Mouse (Mus musculus): ENCODE measurements around the gene Ywhaq.
"Not testable (repeated sequence)": the region's sequence is repeated elsewhere in the genome, so short reads cannot be mapped to it uniquely, and the experiment has no call there.

Gene Ywhaq

DNA sequence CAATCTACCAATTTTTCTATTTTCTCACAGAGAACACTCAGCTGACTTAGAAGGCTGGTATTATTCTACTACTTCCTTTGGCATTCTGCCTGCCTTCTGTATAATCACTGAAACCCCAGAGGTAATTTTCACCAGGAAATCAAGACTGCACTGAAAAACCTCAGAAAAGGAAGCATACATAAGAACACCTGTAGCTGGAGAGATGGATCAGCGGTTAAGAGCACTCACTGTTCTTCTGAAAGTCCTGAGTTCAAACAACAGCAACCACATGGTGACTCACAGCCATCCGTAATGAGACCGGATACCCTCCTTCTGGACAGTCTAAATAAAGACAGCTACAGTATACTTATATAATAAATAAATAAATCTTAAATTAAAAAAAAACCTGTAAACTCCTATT lies 7.8 kb downstream of the Ywhaq start:
- DNase-seq = no peak

DNA sequence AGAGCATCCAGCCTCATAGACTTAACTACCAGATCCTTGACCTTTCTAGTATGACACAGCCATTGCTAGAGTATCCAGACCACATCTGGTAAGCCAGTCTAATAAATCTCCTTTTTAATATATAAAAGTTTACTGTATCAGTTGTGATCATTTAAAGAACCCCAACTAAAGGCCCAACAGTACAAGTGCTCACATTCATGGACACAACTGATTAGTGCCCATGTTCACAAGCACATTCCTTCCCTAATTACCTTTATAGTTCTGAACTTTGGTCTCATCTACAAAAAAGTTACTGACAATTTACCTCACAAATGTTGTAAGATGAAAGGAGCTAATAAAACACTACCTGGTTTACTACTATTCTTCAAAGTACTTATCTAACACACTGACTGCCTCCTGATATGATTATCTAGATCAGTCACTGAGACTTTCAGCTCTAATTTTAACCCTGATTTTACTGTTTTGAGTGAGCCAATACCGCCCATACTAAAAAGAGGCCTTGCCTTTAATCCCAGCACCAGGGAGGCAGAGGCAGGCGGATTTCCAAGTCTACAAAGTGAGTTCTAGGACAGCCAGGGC lies 8.6 kb downstream of the Ywhaq start:
- no peak for DNase-seq

DNA sequence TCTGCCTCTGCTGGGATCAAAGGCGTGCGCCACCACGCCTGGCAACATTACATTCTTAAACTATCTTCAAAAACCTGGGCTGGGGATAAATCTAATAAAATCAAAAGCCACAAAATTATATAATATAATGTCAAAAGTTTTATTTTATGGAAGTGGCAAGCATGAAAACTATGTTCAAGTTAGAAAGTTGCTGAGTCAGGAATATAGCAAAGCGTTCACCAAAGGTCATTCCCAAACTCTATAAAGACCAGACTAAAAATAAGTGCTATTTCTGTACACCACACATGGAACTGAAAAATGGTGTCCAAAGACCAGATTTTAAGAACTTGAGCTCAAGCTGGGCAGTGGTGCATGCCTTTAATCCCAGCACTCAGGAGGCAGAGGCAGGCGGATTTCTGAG lies 14.7 kb downstream of the Ywhaq start:
- no peak for DNase-seq

- no peak for DNase-seq
Observed at GRCm38 (mm10) chr12:21386201-21386600, 31.2 kb downstream of the Ywhaq start.

- DNase-seq = not testable (repeated sequence)
Observed at GRCm38 (mm10) chr12:21378765-21379346, 38.6 kb downstream of the Ywhaq start.

DNA sequence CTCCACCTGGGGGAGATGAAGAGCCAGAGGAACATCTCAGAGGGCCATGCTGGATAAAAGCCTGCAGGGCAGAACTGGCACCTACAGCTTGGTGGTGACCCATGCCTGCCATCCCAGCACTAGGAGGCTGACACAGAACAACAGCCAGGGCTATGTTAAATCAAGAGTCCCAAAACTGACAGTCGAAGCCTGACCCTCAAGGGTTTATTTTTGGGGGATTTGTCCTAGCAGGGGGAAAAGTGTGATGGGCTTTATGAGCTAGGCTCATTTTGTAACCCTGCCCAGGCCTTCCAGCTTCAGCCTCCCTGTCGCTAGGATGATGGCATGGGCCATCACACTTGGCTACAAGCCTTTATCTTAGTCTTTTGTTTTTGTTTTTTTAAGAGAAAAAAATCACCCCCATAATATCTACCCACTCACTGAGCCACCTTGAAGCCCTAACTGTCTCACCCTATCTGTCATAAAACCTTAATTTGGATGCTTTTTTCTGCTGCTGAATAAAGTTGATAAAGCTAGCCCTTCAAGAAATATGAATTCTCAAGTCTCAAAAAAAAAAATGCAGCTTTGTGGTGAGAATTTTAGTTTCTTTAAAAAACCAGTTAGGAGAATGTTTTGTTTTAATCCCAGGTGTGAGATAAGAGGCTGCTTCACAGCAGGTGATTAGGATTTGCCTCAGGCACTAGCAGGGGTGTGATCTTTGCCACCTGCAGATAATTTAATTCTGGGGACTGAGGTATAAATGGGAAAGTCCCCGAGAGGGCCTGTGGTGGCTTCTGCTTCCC lies 41.9 kb downstream of the Ywhaq start:
- no peak for DNase-seq

- no peak for DNase-seq
Observed at GRCm38 (mm10) chr12:21373820-21374475, 43.5 kb downstream of the Ywhaq start.

DNA sequence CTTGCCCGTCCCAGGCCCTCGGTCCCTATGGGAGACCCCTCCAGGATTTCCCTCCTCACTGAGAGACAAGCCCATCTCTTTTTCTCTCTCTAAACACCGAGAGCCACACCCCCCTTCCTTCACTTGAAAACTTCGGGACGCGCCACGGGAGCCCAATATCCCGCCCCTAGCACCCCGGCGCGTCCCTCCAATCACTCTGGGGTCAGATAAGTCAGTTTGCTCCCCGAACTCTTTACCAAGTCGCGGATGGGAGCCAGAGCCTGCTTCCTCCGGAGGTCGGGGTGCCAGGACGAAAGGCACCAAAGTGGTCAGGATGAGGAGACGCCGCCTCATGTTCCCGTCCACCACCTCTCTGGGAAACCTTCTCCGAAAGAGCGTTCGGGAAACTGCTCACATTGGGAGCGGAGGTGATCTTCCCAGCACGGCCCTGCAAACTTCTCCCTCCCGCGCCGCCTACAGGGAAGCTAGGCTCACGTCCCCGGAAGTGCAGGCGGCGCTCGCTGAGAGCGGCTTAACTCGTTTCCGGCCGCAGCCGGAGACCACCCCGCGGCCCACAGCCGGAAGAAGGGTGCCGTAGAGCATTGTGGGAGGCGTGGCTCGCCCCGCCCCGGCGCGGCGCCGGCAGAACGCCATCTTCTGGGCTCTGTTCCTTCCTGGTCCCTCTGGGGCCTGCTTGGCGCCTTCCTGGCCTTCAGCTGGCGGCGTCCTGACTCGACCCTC lies 44.2 kb downstream of the Ywhaq start, which contains the start of gene Adam17:
Gene Adam17, minus strand, starts transcription at position 533 of the 720 bp plus-strand sequence.
- peak; percentile 97 to 98 for DNase-seq

DNA sequence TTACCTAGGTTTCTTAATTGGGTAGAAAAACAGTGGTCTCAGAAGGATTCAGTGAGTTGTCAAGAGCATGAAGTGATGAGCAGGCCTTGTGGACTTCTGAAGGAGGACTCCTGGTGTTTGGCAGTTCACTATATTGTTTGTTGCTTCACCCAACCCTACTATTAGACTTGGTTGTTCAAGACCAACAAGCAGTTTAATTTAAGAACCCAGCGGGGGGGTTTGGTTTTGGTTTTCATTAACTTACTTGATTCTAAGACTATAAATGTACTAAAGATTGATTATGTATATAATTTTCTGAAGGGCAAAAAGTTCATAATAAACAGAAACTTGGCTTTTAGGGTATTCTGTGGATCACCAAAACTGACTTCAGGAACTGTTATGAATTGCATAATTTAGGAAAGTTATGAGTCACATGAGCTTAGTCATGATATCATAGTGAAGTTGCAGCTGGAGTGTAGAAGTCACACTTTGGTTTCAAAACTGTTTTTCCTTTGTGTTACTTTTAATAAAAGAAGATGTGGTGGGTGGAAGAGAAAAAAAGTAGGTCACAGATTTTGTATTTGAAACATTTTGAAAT lies 47.3 kb downstream of the Ywhaq start:
- DNase-seq = no peak

DNA sequence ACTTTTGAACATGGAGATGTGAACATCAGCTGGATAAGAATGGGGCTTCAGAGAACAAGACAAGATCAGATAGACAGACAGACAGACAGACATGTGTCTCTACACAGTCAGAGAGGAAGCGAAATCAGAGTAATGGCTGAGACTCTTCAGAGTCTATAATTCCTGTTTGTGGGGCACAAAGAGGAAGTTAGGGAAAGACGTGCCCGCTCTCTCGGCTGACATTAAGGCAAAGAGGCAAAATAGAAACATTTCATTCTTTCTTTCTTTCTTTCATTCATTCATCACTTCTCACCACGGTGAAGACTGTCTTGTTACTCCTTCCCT lies 48.4 kb downstream of the Ywhaq start:
- DNase-seq = no peak

DNA sequence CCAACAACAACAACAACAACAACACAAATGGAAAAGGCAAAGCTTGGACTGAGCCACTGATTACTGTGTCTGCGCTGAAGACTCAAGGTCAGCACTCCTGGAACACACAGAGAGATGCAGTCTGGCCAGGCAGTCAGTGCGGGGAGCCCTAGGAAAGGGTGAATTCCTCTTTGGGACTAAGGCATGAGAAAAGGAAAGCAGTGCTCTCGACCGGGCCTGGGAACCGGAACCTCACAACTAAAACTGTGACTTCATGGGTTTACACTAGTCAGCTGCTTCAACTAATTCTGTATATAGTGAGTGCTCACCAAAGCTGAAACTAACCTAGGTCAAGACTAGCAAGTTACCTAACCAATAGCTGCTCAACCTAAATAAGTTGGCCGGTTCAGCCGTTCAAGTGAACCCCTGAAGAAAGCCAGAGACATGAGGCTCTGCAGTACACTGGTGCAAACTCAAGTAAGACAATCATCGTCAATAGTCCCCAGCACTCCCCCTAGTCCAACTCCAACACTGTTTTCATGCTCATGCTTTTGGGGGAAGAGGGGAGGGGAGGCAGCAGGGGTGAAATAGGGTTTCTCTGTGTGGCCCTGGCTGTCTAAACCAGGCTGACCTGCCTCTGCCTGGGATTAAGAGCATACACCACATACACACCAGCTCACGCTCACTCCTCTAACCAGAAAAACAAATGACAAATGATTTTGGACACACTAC lies 48.9 kb downstream of the Ywhaq start:
- DNase-seq = no peak

GRCm38 (mm10) chr12:21364624-21365435 lies 52.6 kb downstream of the Ywhaq start:
- DNase-seq = peak in 1 of 2 experiments; percentile 18

DNA sequence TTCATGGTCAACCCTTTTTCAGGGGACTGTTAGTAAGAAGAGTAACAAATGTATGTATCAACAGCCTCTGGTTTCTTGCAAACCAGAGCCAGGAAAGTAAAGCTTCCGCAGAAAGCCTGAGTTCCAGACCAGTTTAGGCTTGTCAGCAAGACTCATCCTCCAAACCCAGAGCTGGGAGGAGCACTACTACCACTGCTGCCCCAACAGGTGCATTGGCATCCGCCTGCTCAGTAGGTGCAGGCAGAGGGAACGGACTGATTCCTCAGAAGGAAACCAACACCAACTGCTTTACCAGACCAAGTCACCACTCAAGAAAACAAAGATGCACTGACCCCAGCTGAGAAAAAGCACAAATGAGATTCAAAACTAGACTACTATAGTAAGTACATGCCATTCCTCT lies 54.2 kb downstream of the Ywhaq start:
- DNase-seq = no peak

- DNase-seq = peak; percentile 23 to 62
Observed at GRCm38 (mm10) chr12:21362686-21363085, 54.8 kb downstream of the Ywhaq start.

DNA sequence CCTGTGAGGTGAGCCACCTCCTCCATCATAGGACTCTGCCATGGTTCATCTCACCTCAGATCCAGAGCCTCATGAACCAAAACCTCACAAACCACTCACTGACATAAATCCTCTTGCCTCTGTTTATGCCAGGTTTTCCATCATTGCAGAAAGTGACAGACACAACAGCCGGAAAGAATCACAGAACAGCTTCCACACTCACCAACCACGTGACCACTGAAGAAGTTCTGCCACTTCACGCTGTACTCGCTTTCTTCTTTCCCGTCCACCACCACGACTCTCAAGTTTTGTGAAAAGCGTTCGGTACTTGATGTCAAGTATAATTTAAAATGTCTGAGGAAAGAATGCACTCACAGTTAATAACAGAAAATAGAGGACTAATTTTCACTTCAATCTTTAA lies 63.8 kb downstream of the Ywhaq start:
- peak in 1 of 2 experiments; percentile 27 for DNase-seq

GRCm38 (mm10) chr12:21350113-21350876 lies 67.1 kb downstream of the Ywhaq start:
- DNase-seq = no peak

DNA sequence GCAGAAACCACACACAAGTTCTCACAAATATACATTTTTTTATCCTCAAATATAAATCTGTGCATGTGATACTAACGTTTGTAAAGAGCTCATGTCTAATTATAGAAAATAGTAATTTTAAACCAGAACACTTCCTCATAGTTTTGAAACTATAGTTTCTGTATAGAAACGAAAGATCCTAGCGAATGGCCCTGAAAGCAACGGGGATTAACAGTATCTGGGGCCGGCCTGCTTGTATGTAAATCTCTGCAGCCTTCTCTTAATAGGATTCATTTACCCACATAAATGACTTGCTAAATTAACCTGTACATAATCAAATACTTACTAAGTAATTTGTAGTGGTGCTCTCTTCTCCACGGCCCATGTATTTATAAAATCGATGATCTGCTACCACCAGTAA lies 70.5 kb downstream of the Ywhaq start:
- DNase-seq = no peak

GRCm38 (mm10) chr12:21340674-21341073 lies 76.8 kb downstream of the Ywhaq start:
- DNase-seq = no peak

Measured in lung, adult 18-20 months (tissue).